Mouse (Mus musculus) hindbrain, embryonic 15.5 days (tissue): ENCODE data around the gene Tekt2. TPM values are rescaled to one million over a fixed set of nuclear protein-coding genes. Genes with fewer than 3 reads are reported as not detected.
A peak's percentile ranks its signal among the peaks of the same experiment; 100 is the strongest.

ENCODE experiments used
- ATAC-seq: fragments of 200-750 bp; cut with Nextera tagmentation; 2 replicates; pipeline ENCODE4 v1.8.0; 2017; ENCODE audit warnings: low read depth, moderate number of reproducible peaks, moderate TSS enrichment; ENCODE audit not compliant: low FRiP score
- H3K27ac ChIP-seq: fragments of 300-500 bp; sonication (generic); replicated peaks from 2 replicates; pipeline ENCODE4 v1.5.1; 2015; ENCODE audit warnings: mild to moderate bottlenecking, inconsistent platforms
- H3K27me3 ChIP-seq: fragments of 300-500 bp; sonication (generic); 2 replicates; pipeline ENCODE4 v1.6.1; 2015; ENCODE audit warnings: control low read depth, inconsistent platforms
- H3K36me3 ChIP-seq: fragments of 300-500 bp; sonication (generic); 2 replicates; pipeline ENCODE4 v1.6.1; 2015; ENCODE audit warnings: control low read depth, inconsistent platforms
- H3K4me1 ChIP-seq: fragments of 300-500 bp; sonication (generic); replicated peaks from 2 replicates; pipeline ENCODE4 v1.6.1; 2015; ENCODE audit warnings: control low read depth, inconsistent platforms
- H3K4me2 ChIP-seq: fragments of 300-500 bp; sonication (generic); 2 replicates; pipeline ENCODE4 v1.6.1; 2015; ENCODE audit warnings: moderate library complexity, mild to moderate bottlenecking, inconsistent platforms
- H3K4me3 ChIP-seq: fragments of 300-500 bp; sonication (generic); 2 replicates; pipeline ENCODE4 v1.5.1; 2015; ENCODE audit warnings: mild to moderate bottlenecking, inconsistent platforms
- H3K9ac ChIP-seq: fragments of 300-500 bp; sonication (generic); 2 replicates; pipeline ENCODE4 v1.6.1; 2015; ENCODE audit warnings: inconsistent platforms
- H3K9me3 ChIP-seq: fragments of 300-500 bp; sonication (generic); 2 replicates; pipeline ENCODE4 v1.6.1; 2016; ENCODE audit warnings: control low read depth, inconsistent platforms
- WGBS: fragments of 180-500 bp; shearing (Covaris S2); methylation state at CpG from one replicate; pipeline ENCODE4 v1.1.7; 2015; 5-methylcytosine and 5-hydroxymethylcytosine counted together
- polyA plus RNA-seq: library from polyadenylated mRNA; unstranded; fragments of >200 nt; fragmentation: Nextera tagmentation; extraction: Ambion mirVana; gene quantifications from 2 replicates; pipeline ENCODE4 v1.2.1, GENCODE M21; 2015

Tekt2 gene
- polyA plus RNA-seq, result 10.7 and 11.4 TPM in 2 replicates

GRCm38 (mm10) chr4:126325281-126325861 is at the start of gene Tekt2:
TSS of gene Tekt2 (minus strand) at chr4:126325688.
- no peak within 1 kb of the TSS for H3K9ac ChIP-seq
- peaks cover 18% of the 10 kb centered on the region for H3K4me1 ChIP-seq
- 14% methylated on average over 23 of the region's 23 CpGs for WGBS
- H3K27me3 ChIP-seq, result peaks cover 8% of the 10 kb centered on the region; the same call in 1 of the 2 replicates
- ATAC-seq, result no peak
- H3K9me3 ChIP-seq, result no peaks in the 10 kb centered on the region
- no peaks in the 10 kb centered on the region for H3K36me3 ChIP-seq
- peak within 1 kb of the TSS; percentile 2; the same call in 1 of the 2 replicates for H3K27ac ChIP-seq
- peak within 1 kb of the TSS; percentile 34 for H3K4me2 ChIP-seq
- no peak within 1 kb of the TSS for H3K4me3 ChIP-seq

- Histone ChIP-seq H3K4me1 (no peaks in the 10 kb centered on the region), H3K4me3 (no peak overlapping the region), H3K4me2 (no peak overlapping the region), H3K27me3 (no peaks in the 10 kb centered on the region), H3K27ac (no peak overlapping the region), H3K9ac (no peak overlapping the region), H3K36me3 (peaks cover 16% of the 10 kb centered on the region), H3K9me3 (no peaks in the 10 kb centered on the region)
- 86% methylated on average over 9 of the region's 9 CpGs for WGBS
- no peak for ATAC-seq
Measured at GRCm38 (mm10) chr4:126371497-126371896, 46.0 kb upstream of the Tekt2 start.

- Histone ChIP-seq H3K36me3 (peaks cover 34% of the 10 kb centered on the region), H3K9ac (no peak overlapping the region), H3K27ac (no peak overlapping the region), H3K4me2 (no peak overlapping the region), H3K27me3 (no peaks in the 10 kb centered on the region), H3K4me1 (no peaks in the 10 kb centered on the region), H3K4me3 (no peak overlapping the region), H3K9me3 (no peaks in the 10 kb centered on the region)
- 95% methylated on average over 1 of the region's 1 CpGs for whole genome bisulfite sequencing
- ATAC-seq, result no peak
Measured at GRCm38 (mm10) chr4:126360069-126360468, 34.6 kb upstream of the Tekt2 start.

DNA sequence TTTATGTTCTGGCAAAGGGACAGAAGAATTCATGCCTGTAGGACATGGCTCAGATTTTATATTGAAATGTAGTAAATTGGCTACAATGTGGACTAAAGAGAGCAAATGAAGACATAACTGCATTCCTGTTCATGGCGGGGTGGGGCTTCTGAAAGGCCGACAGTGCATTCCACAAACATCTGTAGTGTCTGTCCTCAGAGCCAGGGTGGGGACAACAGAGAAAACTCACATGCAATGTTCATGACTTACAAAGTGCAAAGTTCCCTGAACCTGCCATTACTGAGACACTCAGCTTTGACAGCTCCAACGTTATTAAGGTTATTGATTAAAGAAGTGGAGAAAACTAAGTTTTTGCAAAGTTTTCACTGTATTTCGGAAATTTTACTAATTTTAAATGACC is 18.0 kb upstream of the Tekt2 start:
- H3K27me3 ChIP-seq, result no peaks in the 10 kb centered on the region
- H3K4me1 ChIP-seq, result no peaks in the 10 kb centered on the region
- H3K36me3 ChIP-seq, result peaks cover 27% of the 10 kb centered on the region
- no peak overlapping the region for H3K9ac ChIP-seq
- H3K27ac ChIP-seq, result no peak overlapping the region
- no peak overlapping the region for H3K4me2 ChIP-seq
- WGBS, result 82% methylated on average over 4 of the region's 4 CpGs
- H3K4me3 ChIP-seq, result no peak overlapping the region
- ATAC-seq, result no peak
- H3K9me3 ChIP-seq, result no peaks in the 10 kb centered on the region

DNA sequence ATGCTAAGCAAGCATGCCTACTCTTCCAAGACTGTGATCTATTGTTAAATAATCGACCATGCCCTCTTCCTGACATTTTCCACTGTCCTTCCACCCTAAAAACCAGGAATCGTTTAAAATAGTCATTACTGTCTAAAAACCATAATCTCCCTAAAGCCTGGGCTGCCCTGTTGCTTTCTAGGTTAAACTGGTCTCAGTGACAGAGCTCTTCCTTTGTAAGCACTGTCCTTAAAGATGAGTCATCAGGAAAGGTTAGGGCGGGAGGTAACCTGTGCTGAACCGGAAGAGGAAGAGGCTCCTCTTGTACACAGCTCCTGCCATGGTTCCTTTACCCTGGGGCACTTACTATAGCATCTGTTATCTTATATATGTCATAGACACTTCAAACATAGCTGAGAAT is 14.0 kb upstream of the Tekt2 start:
- 64% methylated on average over 4 of the region's 4 CpGs for WGBS
- no peak for ATAC-seq
- no peak overlapping the region for H3K9ac ChIP-seq

DNA sequence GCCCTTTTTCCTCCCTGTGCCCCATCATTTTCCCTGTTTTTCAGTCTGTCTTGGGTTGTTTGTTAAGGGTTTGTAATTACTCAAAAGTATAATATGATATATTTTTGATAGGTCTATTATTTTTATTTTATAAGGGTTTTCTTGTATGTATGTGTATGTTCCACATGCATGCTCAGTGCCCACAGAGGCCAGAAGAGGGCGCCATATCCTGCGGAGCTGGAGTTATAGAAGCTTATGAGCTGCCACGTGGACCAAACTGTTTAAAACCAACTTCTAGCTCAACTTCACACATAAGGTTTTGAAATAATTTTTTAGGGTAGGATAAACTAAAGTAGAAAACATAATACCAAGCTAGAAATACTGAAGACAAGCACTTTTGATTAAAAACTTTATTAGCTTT is 6.9 kb upstream of the Tekt2 start:
- H3K36me3 ChIP-seq, result no peaks in the 10 kb centered on the region; the same call in 1 of the 2 replicates
- H3K4me3 ChIP-seq, result no peak overlapping the region
- H3K4me2 ChIP-seq, result no peak overlapping the region
- no peak overlapping the region for H3K9ac ChIP-seq
- H3K4me1 ChIP-seq, result no peaks in the 10 kb centered on the region
- no peak overlapping the region for H3K27ac ChIP-seq
- 53% methylated on average over 3 of the region's 3 CpGs for whole genome bisulfite sequencing
- no peaks in the 10 kb centered on the region for H3K27me3 ChIP-seq
- no peak for ATAC-seq
- no peaks in the 10 kb centered on the region for H3K9me3 ChIP-seq

More for the DNA sequence above, 14.0 kb upstream of the Tekt2 start:
- peaks cover 4% of the 10 kb centered on the region; the same call in 1 of the 2 replicates for H3K36me3 ChIP-seq
- no peaks in the 10 kb centered on the region for H3K27me3 ChIP-seq
- H3K4me2 ChIP-seq, result no peak overlapping the region
- no peaks in the 10 kb centered on the region for H3K4me1 ChIP-seq
- H3K4me3 ChIP-seq, result no peak overlapping the region
- no peak overlapping the region for H3K27ac ChIP-seq
- no peaks in the 10 kb centered on the region for H3K9me3 ChIP-seq

- Histone ChIP-seq H3K9ac (no peak overlapping the region), H3K4me1 (no peaks in the 10 kb centered on the region), H3K4me3 (no peak overlapping the region), H3K36me3 (no peaks in the 10 kb centered on the region; the same call in 1 of the 2 replicates), H3K27ac (no peak overlapping the region), H3K9me3 (no peaks in the 10 kb centered on the region), H3K27me3 (no peaks in the 10 kb centered on the region), H3K4me2 (no peak overlapping the region)
- no peak for ATAC-seq
- 81% methylated on average over 1 of the region's 1 CpGs for WGBS
Measured at GRCm38 (mm10) chr4:126331751-126332150, 6.3 kb upstream of the Tekt2 start.

- ATAC-seq, result no peak
- no peak overlapping the region for H3K27ac ChIP-seq
- 95% methylated on average over 4 of the region's 4 CpGs for WGBS
Measured at GRCm38 (mm10) chr4:126330295-126330694, 4.8 kb upstream of the Tekt2 start.

GRCm38 (mm10) chr4:126326036-126326435 is 548 bp upstream of the Tekt2 start:
- Histone ChIP-seq H3K36me3 (no peaks in the 10 kb centered on the region), H3K4me3 (no peak overlapping the region), H3K4me2 (no peak overlapping the region), H3K9me3 (no peaks in the 10 kb centered on the region), H3K27ac (no peak overlapping the region), H3K9ac (no peak overlapping the region), H3K4me1 (peaks cover 13% of the 10 kb centered on the region), H3K27me3 (peaks cover 8% of the 10 kb centered on the region; the same call in 1 of the 2 replicates)
- ATAC-seq, result no peak
- 32% methylated on average over 6 of the region's 6 CpGs for WGBS

More at GRCm38 (mm10) chr4:126330295-126330694, 4.8 kb upstream of the Tekt2 start:
- Histone ChIP-seq H3K36me3 (no peaks in the 10 kb centered on the region; the same call in 1 of the 2 replicates), H3K4me3 (no peak overlapping the region), H3K4me1 (peaks cover 4% of the 10 kb centered on the region), H3K4me2 (no peak overlapping the region), H3K27me3 (no peaks in the 10 kb centered on the region), H3K9me3 (no peaks in the 10 kb centered on the region), H3K9ac (no peak overlapping the region)

GRCm38 (mm10) chr4:126324861-126325260 is 627 bp downstream of the Tekt2 start:
- Histone ChIP-seq H3K4me1 (peaks cover 23% of the 10 kb centered on the region), H3K36me3 (no peaks in the 10 kb centered on the region), H3K4me2 (peak overlapping the region; percentile 34), H3K27ac (peak overlapping the region; percentile 2; the same call in 1 of the 2 replicates), H3K9ac (no peak overlapping the region), H3K27me3 (peaks cover 8% of the 10 kb centered on the region; the same call in 1 of the 2 replicates), H3K9me3 (no peaks in the 10 kb centered on the region), H3K4me3 (no peak overlapping the region)
- no peak for ATAC-seq
- WGBS, result 25% methylated on average over 13 of the region's 13 CpGs

DNA sequence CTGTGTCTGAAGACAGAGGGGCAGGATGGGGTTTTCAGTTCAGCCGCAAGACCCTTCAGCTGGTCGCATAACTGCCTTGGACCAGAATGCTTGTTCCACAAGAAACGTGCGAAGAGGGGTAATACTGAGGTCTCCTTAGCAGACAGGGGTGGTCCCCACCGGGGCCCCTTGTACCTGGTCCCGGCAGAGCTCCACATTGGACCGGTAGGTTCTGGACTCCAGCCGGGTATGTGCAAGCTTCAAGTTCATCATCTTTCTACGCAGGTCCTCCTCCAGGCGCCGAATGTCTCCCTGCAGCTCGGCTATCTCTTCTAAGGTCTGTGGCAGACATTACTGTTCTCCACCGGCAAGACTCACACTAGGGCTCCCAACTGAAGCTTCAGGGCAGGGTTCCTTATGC is 2.8 kb downstream of the Tekt2 start:
- no peaks in the 10 kb centered on the region for H3K9me3 ChIP-seq
- 94% methylated on average over 13 of the region's 13 CpGs for WGBS

DNA sequence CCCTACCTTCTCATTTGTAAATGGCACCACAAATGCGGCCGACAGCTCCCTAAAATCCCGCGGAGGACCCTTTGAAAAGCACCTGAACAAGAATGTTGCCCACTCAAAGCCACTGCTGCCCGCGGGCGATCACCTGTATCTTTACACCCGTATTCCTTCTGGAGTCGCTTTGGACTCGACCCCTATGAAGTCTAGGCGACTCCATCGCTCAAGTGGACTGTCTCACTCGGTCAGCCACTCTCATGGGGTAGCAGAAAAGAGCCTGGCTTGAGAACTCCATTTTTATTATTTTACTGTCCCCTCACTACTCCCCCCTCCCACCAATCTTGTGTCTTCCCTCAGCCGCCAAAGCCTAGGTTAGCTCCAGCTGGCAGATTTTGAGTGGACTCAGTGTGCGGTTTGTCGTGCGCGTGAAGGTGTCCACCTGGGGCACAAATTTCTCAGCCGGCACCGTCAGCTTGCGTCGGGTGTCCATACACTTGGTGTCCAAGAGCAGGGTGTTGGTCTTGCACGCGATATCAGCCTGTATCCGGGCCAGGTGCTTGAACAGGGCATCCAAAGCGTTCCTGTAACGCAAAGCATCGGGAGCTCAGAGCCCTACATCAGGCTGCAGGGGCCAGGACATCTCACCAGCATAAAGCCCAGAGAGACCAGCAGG is 3.5 kb downstream of the Tekt2 start:
- peak overlapping the region; percentile 90; the same call in 1 of the 2 replicates for H3K27ac ChIP-seq
- peaks cover 27% of the 10 kb centered on the region for H3K4me1 ChIP-seq
- peak overlapping the region; percentile 58 for H3K4me2 ChIP-seq
- peak; percentile 40; the same call in 1 of the 2 replicates for ATAC-seq
- H3K9ac ChIP-seq, result peak overlapping the region; percentile 35; the same call in 1 of the 2 replicates
- peak overlapping the region; percentile 70 for H3K4me3 ChIP-seq
- peaks cover 10% of the 10 kb centered on the region; the same call in 1 of the 2 replicates for H3K36me3 ChIP-seq
- 55% methylated on average over 28 of the region's 28 CpGs for WGBS
- peaks cover 8% of the 10 kb centered on the region; the same call in 1 of the 2 replicates for H3K27me3 ChIP-seq
- H3K9me3 ChIP-seq, result no peaks in the 10 kb centered on the region

More for the DNA sequence above, 2.8 kb downstream of the Tekt2 start:
- Histone ChIP-seq H3K36me3 (peaks cover 5% of the 10 kb centered on the region; the same call in 1 of the 2 replicates), H3K4me1 (peaks cover 27% of the 10 kb centered on the region), H3K4me2 (no peak overlapping the region), H3K27ac (no peak overlapping the region), H3K27me3 (peaks cover 8% of the 10 kb centered on the region; the same call in 1 of the 2 replicates), H3K4me3 (no peak overlapping the region), H3K9ac (no peak overlapping the region)
- no peak for ATAC-seq
